Mouse (Mus musculus) E14TG2a.4 (cell line): Measurements from ENCODE around the gene Scn1b.

Source experiments
- CTCF ChIP-seq: conservative IDR thresholded peaks from 2 replicates; pipeline ENCODE4 v1.5.1; 2014; ENCODE audit warnings: low read length
- NANOG ChIP-seq: IDR thresholded peaks from 2 replicates; pipeline ENCODE4 v1.6.1; 2014; ENCODE audit warnings: borderline replicate concordance, low read length, mixed read lengths
- POU5F1 ChIP-seq: IDR thresholded peaks from 2 replicates; pipeline ENCODE4 v1.6.1; 2014; ENCODE audit warnings: low read length, borderline replicate concordance

DNA sequence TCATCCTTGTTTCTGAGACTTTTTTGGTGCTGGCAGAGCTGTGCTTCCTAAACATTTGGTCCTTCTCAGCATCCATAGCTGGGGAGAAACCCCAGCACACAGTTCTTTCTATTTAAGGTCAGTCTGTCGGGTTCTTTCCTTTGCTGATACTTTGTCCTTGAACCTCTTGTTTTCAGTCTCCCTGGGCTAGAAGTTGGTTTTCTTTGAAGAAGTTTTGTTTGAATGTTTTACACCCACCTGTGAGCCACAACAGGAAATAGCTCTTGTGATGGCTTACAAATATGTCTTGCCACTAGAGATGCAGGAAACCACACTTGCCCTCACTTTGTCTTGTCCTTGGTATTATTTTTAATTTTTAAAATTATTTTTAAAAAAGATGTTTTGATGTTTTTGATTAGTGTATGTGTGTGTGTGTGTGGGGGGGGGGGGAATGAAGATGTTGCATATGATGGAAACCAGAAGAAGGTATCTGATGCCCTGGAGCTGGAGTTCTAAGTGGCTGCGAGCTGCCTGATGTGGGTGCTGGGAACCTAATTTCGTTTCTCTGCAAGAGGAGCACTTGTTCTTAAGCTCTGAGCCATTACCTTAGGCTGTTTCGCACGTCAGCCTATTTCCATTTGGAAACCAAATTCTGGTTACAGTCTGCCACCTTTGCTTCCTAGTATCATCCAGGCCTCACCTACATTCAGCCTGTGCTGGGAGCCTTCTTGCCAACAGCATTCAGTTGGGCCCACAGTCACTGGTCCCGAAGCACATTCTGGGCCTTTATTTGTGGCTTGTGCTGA lies 26.9 kb upstream of the Scn1b start:
- no peak for TF ChIP-seq CTCF
- TF ChIP-seq POU5F1 = no peak
- TF ChIP-seq NANOG = no peak
